Mouse (Mus musculus) lung, embryonic 14.5 days (tissue): ENCODE results near the gene Gm9903. TPM values are rescaled to one million over a fixed set of nuclear protein-coding genes. Genes with fewer than 3 reads are reported as not detected.

Source experiments
- ATAC-seq: fragments of 200-750 bp; cut with Nextera tagmentation; 2 replicates; pipeline ENCODE4 v1.8.0; 2017; ENCODE audit warnings: mild to moderate bottlenecking, moderate TSS enrichment, moderate library complexity; ENCODE audit not compliant: insufficient read depth
- DNase-seq: peaks from one replicate; pipeline ENCODE4 v3.0.0-alpha.2; 2015
- H3K27ac ChIP-seq: fragments of 300-500 bp; sonication (generic); 2 replicates; pipeline ENCODE4 v1.5.1; 2014; ENCODE audit warnings: low read depth, mild to moderate bottlenecking, moderate library complexity
- H3K27me3 ChIP-seq: fragments of 300-500 bp; sonication (generic); 2 replicates; pipeline ENCODE4 v1.6.1; 2014; ENCODE audit warnings: low read length, control low read depth; ENCODE audit not compliant: insufficient read depth
- H3K36me3 ChIP-seq: fragments of 300-500 bp; sonication (generic); 2 replicates; pipeline ENCODE4 v1.6.1; 2014; ENCODE audit warnings: control low read depth; ENCODE audit not compliant: insufficient read depth
- H3K4me1 ChIP-seq: fragments of 300-500 bp; sonication (generic); 2 replicates; pipeline ENCODE4 v1.6.1; 2014; ENCODE audit warnings: antibody characterized with exemption, control low read depth; ENCODE audit not compliant: insufficient read depth
- H3K4me2 ChIP-seq: fragments of 300-500 bp; sonication (generic); 2 replicates; pipeline ENCODE4 v1.6.1; 2014; ENCODE audit warnings: mild to moderate bottlenecking
- H3K4me3 ChIP-seq: fragments of 300-500 bp; sonication (generic); 2 replicates; pipeline ENCODE4 v1.5.1; 2014; ENCODE audit warnings: low read depth, low read length
- H3K9ac ChIP-seq: fragments of 300-500 bp; sonication (generic); 2 replicates; pipeline ENCODE4 v1.6.1; 2014
- H3K9me3 ChIP-seq: fragments of 300-500 bp; sonication (generic); 2 replicates; pipeline ENCODE4 v1.6.1; 2016; ENCODE audit warnings: low read depth, low read length, control low read depth
- CTCF ChIP-seq: IDR thresholded peaks from 2 replicates; pipeline ENCODE4 v1.5.1; 2016; ENCODE audit warnings: antibody characterized with exemption, low read depth
- WGBS: fragments of 180-500 bp; shearing (Covaris S2); extraction: QIAGEN DNeasy Blood & Tissue Kit; methylation state at CpG from one replicate; pipeline ENCODE4 v1.1.7; 2014; 5-methylcytosine and 5-hydroxymethylcytosine counted together
- polyA plus RNA-seq: library from polyadenylated mRNA; unstranded; fragments of >200 nt; fragmentation: Nextera tagmentation; extraction: Ambion mirVana; gene quantifications from 2 replicates; pipeline ENCODE4 v1.2.1, GENCODE M21; 2014

Gm9903 gene
- polyA plus RNA-seq, 1 experiment from 2014 or later: 0.26 TPM

GRCm38 (mm10) chr5:33675964-33676363, 46.2 kb downstream of the Gm9903 start:
- Histone ChIP-seq H3K27me3 (no peaks in the 10 kb centered on the region), H3K4me2 (no peak overlapping the region), H3K4me3 (no peak overlapping the region), H3K4me1 (no peaks in the 10 kb centered on the region), H3K36me3 (peaks cover 27% of the 10 kb centered on the region), H3K9ac (no peak overlapping the region), H3K9me3 (no peaks in the 10 kb centered on the region), H3K27ac (no peak overlapping the region)
- peak; percentile 23; the same call in 1 of the 2 replicates for ATAC-seq
- 0% methylated on average over 1 of the region's 1 CpGs for WGBS
- peak; percentile 82 for TF ChIP-seq CTCF
- DNase-seq: peak; percentile 85

GRCm38 (mm10) chr5:33678244-33678643, 48.5 kb downstream of the Gm9903 start:
- Histone ChIP-seq H3K36me3 (peaks cover 5% of the 10 kb centered on the region; the same call in 1 of the 2 replicates), H3K9ac (no peak overlapping the region), H3K9me3 (no peaks in the 10 kb centered on the region), H3K27me3 (no peaks in the 10 kb centered on the region), H3K27ac (peak overlapping the region; percentile 61; the same call in 1 of the 2 replicates), H3K4me3 (no peak overlapping the region), H3K4me2 (no peak overlapping the region), H3K4me1 (no peaks in the 10 kb centered on the region)
- TF ChIP-seq CTCF: no peak
- peak; percentile 53 for DNase-seq
- 44% methylated on average over 5 of the region's 5 CpGs for WGBS
- ATAC-seq: no peak

GRCm38 (mm10) chr5:33681044-33681443, 51.3 kb downstream of the Gm9903 start:
- 57% methylated on average over 3 of the region's 3 CpGs for WGBS
- Histone ChIP-seq H3K36me3 (no peaks in the 10 kb centered on the region), H3K27me3 (no peaks in the 10 kb centered on the region), H3K4me2 (no peak overlapping the region), H3K4me1 (no peaks in the 10 kb centered on the region), H3K9ac (no peak overlapping the region), H3K4me3 (no peak overlapping the region), H3K27ac (no peak overlapping the region), H3K9me3 (no peaks in the 10 kb centered on the region)
- no peak for ATAC-seq
- no peak for TF ChIP-seq CTCF
- DNase-seq: no peak

Other genes starting within 250 kb of the Gm9903 start
- gene Nkx1-1, start 195.9 kb upstream of the Gm9903 start, polyA plus RNA-seq: not detected in 2 replicates
- 63.5 and 64.4 TPM in 2 replicates for gene Fam53a, start 290 bp upstream of the Gm9903 start, polyA plus RNA-seq
- 265 and 275 TPM in 2 replicates for gene Slbp, start 22.6 kb downstream of the Gm9903 start, polyA plus RNA-seq
- 254 and 261 TPM in 2 replicates for gene Tacc3, start 28.2 kb downstream of the Gm9903 start, polyA plus RNA-seq
- gene Tmem129, start 28.5 kb downstream of the Gm9903 start, polyA plus RNA-seq: 38.3 and 39.7 TPM in 2 replicates
- 51.0 and 52.5 TPM in 2 replicates for gene Fgfr3, start 91.7 kb downstream of the Gm9903 start, polyA plus RNA-seq
- 50.2 and 53.7 TPM in 2 replicates for gene Letm1, start 152.9 kb downstream of the Gm9903 start, polyA plus RNA-seq
- 70.1 and 77.4 TPM in 2 replicates for gene Nsd2, start 190.8 kb downstream of the Gm9903 start, polyA plus RNA-seq